Mouse (Mus musculus): ENCODE data around the gene Pgls. TPM values are rescaled to one million over a fixed set of nuclear protein-coding genes. Genes with fewer than 3 reads are reported as not detected.
A peak's percentile ranks its signal among the peaks of the same experiment; 100 is the strongest.

Gene Pgls
- polyA plus RNA-seq, 1 experiment from 2014 or later, result 178 TPM

DNA sequence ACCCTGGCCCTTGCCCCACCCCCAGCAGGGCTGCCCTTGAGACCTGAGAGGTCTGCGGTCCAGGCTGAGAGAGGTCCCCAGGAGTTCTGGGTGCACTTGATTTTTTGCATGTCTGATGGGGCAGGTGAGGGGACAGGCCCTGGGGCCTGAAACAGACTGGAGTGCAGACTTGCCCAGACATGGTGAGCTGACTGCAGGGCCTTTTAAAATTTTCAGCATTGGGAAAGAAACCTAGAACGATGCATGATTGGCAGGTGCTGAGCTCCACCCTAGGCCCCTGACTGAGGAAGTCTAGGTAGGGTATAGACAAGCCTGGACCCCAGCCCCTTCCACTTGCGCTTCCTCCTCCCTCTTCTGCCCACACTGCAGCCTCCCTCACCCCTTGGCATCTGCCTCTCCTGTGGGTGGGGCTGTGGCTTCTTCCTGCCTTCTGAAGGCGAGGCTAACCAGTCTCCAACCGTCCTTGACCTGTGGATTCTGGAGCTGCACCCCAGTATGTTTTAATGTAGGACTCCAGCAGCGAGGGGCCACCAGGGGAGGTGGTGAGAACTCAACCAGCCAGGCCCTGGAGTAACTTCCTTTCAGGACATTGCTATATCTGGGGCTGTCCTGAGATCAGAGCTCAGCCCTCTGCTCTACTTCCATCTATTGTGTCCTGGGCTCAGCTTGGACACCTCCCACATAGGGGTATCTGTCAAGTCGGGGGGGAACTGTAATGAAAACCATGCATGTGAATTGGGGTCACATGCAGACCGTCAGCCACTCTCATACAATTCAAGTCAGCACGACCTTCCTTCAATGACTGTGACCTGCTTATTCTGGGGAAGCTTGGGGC is 35.5 kb downstream of the Pgls start:
- Histone ChIP-seq H3K4me1 (replicated peaks) (peaks cover 31% of the 10 kb centered on the region), H3K9me3 (replicated peaks) (peaks cover 23% of the 10 kb centered on the region), H3K9ac (no peak overlapping the region), H3K27me3 (replicated peaks) (peaks cover 29% of the 10 kb centered on the region), H3K36me3 (peaks cover 40% of the 10 kb centered on the region), H3K4me3 (no peak overlapping the region), H3K4me2 (no peak overlapping the region), H3K27ac (ENCODE audit: poor library complexity, severe bottlenecking) (peak overlapping the region; percentile 76)
- 41% methylated on average over 9 of the region's 9 CpGs for WGBS
- peak; percentile 67 for ATAC-seq (ENCODE audit: insufficient number of reproducible peaks, low FRiP score)

DNA sequence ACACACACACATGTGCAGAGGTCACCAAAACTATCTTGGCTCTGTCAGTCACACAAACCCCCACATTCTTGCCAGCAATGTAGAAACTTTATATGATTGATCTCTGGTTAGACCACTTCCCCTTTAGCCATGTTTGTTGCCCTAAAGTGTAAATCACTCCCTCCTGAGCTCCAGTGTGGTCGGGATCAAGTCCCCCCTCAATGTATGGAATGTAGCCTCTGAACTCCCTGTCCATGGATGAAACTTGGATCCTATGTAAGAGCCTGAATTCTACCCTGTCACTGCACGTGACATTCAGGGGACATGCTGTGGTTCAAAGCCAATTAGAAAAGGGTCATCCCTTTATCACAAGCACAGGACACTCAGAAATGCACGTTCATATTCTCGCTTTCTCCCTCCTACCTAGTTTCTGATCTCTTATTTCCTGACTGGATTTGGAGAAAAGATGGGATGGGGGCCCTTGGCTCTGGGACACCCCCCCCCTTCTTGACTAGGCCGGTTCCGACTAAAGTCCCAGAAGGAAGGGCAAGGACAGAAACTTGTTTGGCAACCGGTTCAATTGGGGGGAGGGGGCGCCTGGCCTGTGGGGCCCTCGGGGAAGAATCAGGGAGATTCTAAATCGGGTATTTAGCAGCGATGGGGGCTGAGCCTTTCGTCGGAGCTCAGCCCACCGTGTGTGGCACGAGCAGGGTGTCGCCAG is 36.6 kb downstream of the Pgls start:
- ATAC-seq (ENCODE audit: insufficient number of reproducible peaks, low FRiP score), result no peak
- H3K4me3 ChIP-seq, result peak overlapping the region; percentile 58
- H3K4me1 ChIP-seq (replicated peaks), result peaks cover 31% of the 10 kb centered on the region
- peak overlapping the region; percentile 73 for H3K9ac ChIP-seq
- H3K27me3 ChIP-seq (replicated peaks), result peaks cover 39% of the 10 kb centered on the region
- peak overlapping the region; percentile 94 for H3K4me2 ChIP-seq
- peaks cover 29% of the 10 kb centered on the region for H3K36me3 ChIP-seq
- peaks cover 23% of the 10 kb centered on the region for H3K9me3 ChIP-seq (replicated peaks)
- peak overlapping the region; percentile 76 for H3K27ac ChIP-seq (ENCODE audit: poor library complexity, severe bottlenecking)
- 8% methylated on average over 16 of the region's 16 CpGs for WGBS

DNA sequence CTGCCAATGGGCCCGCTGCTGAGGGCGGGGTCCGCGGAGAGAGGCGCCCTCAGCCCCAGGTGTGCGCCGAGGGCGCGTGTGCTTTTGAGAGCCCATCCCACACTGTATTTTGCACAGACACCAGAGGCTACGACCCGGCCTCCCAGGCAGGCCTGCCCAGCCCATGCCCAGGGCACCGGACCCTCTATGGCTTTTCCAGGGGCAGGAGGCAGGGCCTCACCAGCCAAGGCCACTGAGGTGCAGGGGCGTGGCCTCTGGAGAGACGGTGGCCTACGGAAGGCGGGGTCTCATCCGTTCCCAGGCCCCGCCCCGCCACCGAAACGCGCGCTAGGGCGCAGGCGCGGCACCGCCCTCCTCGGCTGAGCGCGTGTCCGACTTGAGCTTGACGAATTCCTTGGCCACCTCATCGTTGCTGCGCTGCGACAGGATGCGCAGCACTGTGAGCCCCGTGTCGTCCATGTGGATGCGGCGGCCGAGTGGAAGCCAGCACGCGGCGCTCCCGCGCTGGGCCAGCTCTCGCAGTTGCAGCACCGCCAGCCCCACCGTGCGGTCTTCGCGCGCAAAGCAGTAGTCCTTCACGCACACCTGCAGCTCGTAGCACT is 37.2 kb downstream of the Pgls start:
- H3K9me3 ChIP-seq (replicated peaks), result peaks cover 19% of the 10 kb centered on the region
- peaks cover 46% of the 10 kb centered on the region for H3K27me3 ChIP-seq (replicated peaks)
- H3K36me3 ChIP-seq, result peaks cover 23% of the 10 kb centered on the region
- peaks cover 31% of the 10 kb centered on the region for H3K4me1 ChIP-seq (replicated peaks)
- peak overlapping the region; percentile 73 for H3K9ac ChIP-seq
- peak overlapping the region; percentile 94 for H3K4me2 ChIP-seq
- under 1% methylated on average over 55 of the region's 55 CpGs for WGBS
- peak overlapping the region; percentile 58 for H3K4me3 ChIP-seq
- peak; percentile 88 for ATAC-seq (ENCODE audit: insufficient number of reproducible peaks, low FRiP score)
- peak overlapping the region; percentile 76 for H3K27ac ChIP-seq (ENCODE audit: poor library complexity, severe bottlenecking)

DNA sequence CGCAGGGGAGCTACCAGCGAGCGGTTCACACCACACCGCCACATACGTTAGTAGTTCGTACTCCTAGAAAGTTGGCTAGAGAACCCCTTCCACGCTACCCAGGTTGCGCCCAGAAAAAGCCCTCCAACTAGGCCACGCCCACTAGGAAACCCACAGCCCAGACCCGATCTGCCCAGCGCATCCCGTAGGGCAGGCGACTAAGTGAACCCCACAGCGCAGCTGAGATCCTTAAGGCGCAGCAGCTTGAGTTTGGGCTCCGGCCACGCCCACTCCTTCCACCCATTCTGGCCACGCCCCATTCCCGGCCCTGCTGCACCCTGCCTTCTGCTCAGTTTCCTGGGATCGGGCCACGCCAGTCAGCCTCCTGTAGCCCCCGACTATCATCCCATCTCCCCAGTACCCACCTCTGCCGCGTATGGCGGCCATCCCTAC is 37.8 kb downstream of the Pgls start:
- Histone ChIP-seq H3K4me2 (peak overlapping the region; percentile 94), H3K9ac (peak overlapping the region; percentile 73), H3K27me3 (replicated peaks) (peaks cover 52% of the 10 kb centered on the region), H3K4me1 (replicated peaks) (peaks cover 31% of the 10 kb centered on the region), H3K4me3 (peak overlapping the region; percentile 58), H3K27ac (ENCODE audit: poor library complexity, severe bottlenecking) (no peak overlapping the region), H3K36me3 (peaks cover 17% of the 10 kb centered on the region), H3K9me3 (replicated peaks) (peaks cover 18% of the 10 kb centered on the region)
- WGBS, result 6% methylated on average over 25 of the region's 25 CpGs
- peak; percentile 13; the same call in 1 of the 2 replicates for ATAC-seq (ENCODE audit: insufficient number of reproducible peaks, low FRiP score)

DNA sequence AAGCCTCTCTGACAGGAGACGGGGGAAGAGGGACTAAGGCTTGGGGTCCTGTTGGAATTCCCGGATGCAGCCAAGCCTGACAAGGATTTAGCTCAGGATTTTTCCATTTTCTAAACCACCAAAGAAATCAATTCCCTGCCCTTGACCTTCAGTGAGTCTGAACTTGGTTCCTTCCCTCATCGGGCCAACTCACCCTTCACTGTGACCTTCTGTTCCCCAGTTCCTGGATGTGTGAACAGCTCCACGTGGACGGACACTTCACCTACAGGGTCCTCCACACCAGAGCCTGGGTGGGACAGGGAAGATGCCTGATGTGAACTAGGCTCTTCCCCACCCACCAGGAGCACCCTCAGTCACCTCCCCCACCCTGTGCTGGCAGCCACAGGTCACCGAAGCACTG is 38.8 kb downstream of the Pgls start:
- Histone ChIP-seq H3K27me3 (replicated peaks) (peaks cover 61% of the 10 kb centered on the region), H3K4me2 (no peak overlapping the region), H3K4me1 (replicated peaks) (peaks cover 31% of the 10 kb centered on the region), H3K27ac (ENCODE audit: poor library complexity, severe bottlenecking) (no peak overlapping the region), H3K4me3 (no peak overlapping the region), H3K9me3 (replicated peaks) (peaks cover 18% of the 10 kb centered on the region), H3K9ac (no peak overlapping the region), H3K36me3 (peaks cover 7% of the 10 kb centered on the region)
- 79% methylated on average over 6 of the region's 6 CpGs for WGBS
- no peak for ATAC-seq (ENCODE audit: insufficient number of reproducible peaks, low FRiP score)

GRCm38 (mm10) chr8:71631897-71632296 is 39.9 kb downstream of the Pgls start:
- peaks cover 68% of the 10 kb centered on the region for H3K27me3 ChIP-seq (replicated peaks)
- no peak overlapping the region for H3K4me2 ChIP-seq
- H3K9ac ChIP-seq, result no peak overlapping the region
- H3K4me3 ChIP-seq, result no peak overlapping the region
- H3K36me3 ChIP-seq, result no peaks in the 10 kb centered on the region
- H3K27ac ChIP-seq (ENCODE audit: poor library complexity, severe bottlenecking), result no peak overlapping the region
- H3K9me3 ChIP-seq (replicated peaks), result peaks cover 18% of the 10 kb centered on the region
- no peak for ATAC-seq (ENCODE audit: insufficient number of reproducible peaks, low FRiP score)
- 62% methylated on average over 2 of the region's 2 CpGs for WGBS
- H3K4me1 ChIP-seq (replicated peaks), result peaks cover 30% of the 10 kb centered on the region

DNA sequence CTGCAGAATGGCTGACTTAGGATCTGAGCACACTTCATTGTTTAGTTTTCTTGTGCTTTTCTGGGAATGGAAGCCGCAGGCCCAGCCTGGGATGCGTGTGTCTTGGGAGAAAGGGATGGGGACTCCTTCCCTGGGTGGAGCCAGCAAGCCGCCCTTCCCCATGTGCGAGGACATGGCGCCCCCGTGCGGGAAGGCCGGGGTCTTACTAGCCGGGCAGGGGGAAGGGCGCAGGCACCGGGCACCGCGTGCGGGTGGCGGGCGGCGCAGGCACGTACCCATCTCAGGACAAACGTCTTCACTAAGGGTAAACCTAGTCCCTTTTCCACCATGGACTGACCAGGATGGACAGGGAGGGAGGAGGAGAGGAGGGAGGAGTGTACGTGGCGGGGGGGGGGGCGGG is 41.2 kb downstream of the Pgls start:
- WGBS, result 7% methylated on average over 19 of the region's 22 CpGs
- no peak overlapping the region for H3K4me3 ChIP-seq
- H3K27me3 ChIP-seq (replicated peaks), result peaks cover 68% of the 10 kb centered on the region
- no peaks in the 10 kb centered on the region for H3K36me3 ChIP-seq
- no peak overlapping the region for H3K27ac ChIP-seq (ENCODE audit: poor library complexity, severe bottlenecking)
- ATAC-seq (ENCODE audit: insufficient number of reproducible peaks, low FRiP score), result no peak
- H3K4me1 ChIP-seq (replicated peaks), result peaks cover 22% of the 10 kb centered on the region
- H3K9ac ChIP-seq, result no peak overlapping the region
- peaks cover 18% of the 10 kb centered on the region for H3K9me3 ChIP-seq (replicated peaks)
- no peak overlapping the region for H3K4me2 ChIP-seq

DNA sequence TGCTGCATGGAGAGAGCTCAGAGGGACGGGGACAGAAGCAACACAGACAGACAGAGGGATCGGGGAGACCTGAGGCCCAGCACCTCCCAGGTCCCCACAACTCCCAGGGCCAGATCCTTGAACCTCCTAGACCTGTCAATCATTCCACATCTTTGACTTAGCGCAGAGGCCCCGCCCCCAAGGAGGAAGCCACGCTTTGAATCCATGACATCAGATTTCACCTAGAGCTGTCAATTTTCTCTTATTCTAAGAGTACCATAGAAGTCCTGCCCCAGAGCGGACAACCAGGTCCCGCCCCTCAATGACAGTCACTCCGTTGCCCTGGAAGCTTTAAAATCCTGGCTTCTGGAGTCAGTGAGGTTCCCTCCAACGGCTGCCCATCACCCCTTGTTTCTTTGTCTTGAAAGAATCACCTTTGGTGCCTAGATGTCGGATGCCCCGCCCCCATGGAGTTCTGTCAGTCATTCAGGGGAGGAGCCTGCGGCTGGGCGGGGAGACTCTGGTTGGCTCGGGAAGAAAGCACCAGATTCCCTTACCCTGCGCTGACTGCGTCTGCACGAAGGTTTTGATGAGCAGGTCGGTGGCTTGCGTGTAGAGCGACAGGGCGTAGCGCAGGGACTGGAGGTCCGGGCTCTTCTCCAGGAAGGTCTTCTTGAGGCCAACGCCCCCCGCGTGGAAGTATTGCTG is 42.1 kb downstream of the Pgls start:
- Histone ChIP-seq H3K27ac (ENCODE audit: poor library complexity, severe bottlenecking) (no peak overlapping the region), H3K4me3 (0 out of 2 replicates have a peak overlapping the region, but pooled peaks have one; percentile 5), H3K36me3 (no peaks in the 10 kb centered on the region), H3K9ac (no peak overlapping the region), H3K9me3 (replicated peaks) (peaks cover 18% of the 10 kb centered on the region), H3K4me1 (replicated peaks) (peaks cover 12% of the 10 kb centered on the region), H3K27me3 (replicated peaks) (peaks cover 68% of the 10 kb centered on the region), H3K4me2 (peak overlapping the region; percentile 53)
- 2% methylated on average over 26 of the region's 26 CpGs for WGBS
- no peak for ATAC-seq (ENCODE audit: insufficient number of reproducible peaks, low FRiP score)

- H3K27ac ChIP-seq (ENCODE audit: poor library complexity, severe bottlenecking), result no peak overlapping the region
- 47% methylated on average over 8 of the region's 8 CpGs for WGBS
- H3K9ac ChIP-seq, result no peak overlapping the region
- peaks cover 12% of the 10 kb centered on the region for H3K9me3 ChIP-seq (replicated peaks)
- H3K27me3 ChIP-seq (replicated peaks), result peaks cover 45% of the 10 kb centered on the region
- no peak overlapping the region for H3K4me3 ChIP-seq
- 0 out of 2 replicates have a peak, but pooled peaks cover 4% of the 10 kb centered on the region for H3K4me1 ChIP-seq (replicated peaks)
- no peak for ATAC-seq (ENCODE audit: insufficient number of reproducible peaks, low FRiP score)
- no peak overlapping the region for H3K4me2 ChIP-seq
- H3K36me3 ChIP-seq, result no peaks in the 10 kb centered on the region
Observed at GRCm38 (mm10) chr8:71637149-71638095, 45.4 kb downstream of the Pgls start.

- Histone ChIP-seq H3K9ac (no peak overlapping the region), H3K36me3 (no peaks in the 10 kb centered on the region), H3K27ac (ENCODE audit: poor library complexity, severe bottlenecking) (no peak overlapping the region), H3K4me1 (replicated peaks) (0 out of 2 replicates have a peak, but pooled peaks cover 4% of the 10 kb centered on the region), H3K4me3 (no peak overlapping the region), H3K4me2 (no peak overlapping the region), H3K27me3 (replicated peaks) (peaks cover 36% of the 10 kb centered on the region), H3K9me3 (replicated peaks) (peaks cover 3% of the 10 kb centered on the region)
- no peak for ATAC-seq (ENCODE audit: insufficient number of reproducible peaks, low FRiP score)
- WGBS, result 66% methylated on average over 6 of the region's 6 CpGs
Observed at GRCm38 (mm10) chr8:71638321-71638720, 46.3 kb downstream of the Pgls start.

All from heart, embryonic 12.5 days (tissue).